Mouse (Mus musculus) central nervous system, embryonic 14 days (tissue): ENCODE results near the gene Gm38119. TPM values are rescaled to one million over a fixed set of nuclear protein-coding genes. Genes with fewer than 3 reads are reported as not detected.

Experiments used
- polyA plus RNA-seq: library from polyadenylated mRNA; depleted of rRNA; stranded (reverse); fragments of >200 nt; gene quantifications from 2 replicates; pipeline ENCODE4 v1.2.3, GENCODE M21; 2012; rRNA removed

Gm38119 gene
- polyA plus RNA-seq = not detected in 2 replicates

GRCm38 (mm10) chr3:92738996-92739395 is at the start of gene Gm38119:
Gene Gm38119, minus strand, starts transcription at chr3:92739096.

GRCm38 (mm10) chr3:92778799-92779198 is 39.9 kb upstream of the Gm38119 start, which contains the start of gene Lce1i:
Gene Lce1i, minus strand, starts transcription at chr3:92778899.

GRCm38 (mm10) chr3:92764965-92765364 is 26.1 kb upstream of the Gm38119 start, which contains the start of gene Lce1h:
Gene Lce1h, minus strand, starts transcription at chr3:92765065.

GRCm38 (mm10) chr3:92752238-92752637 is 13.3 kb upstream of the Gm38119 start, which contains the start of gene Lce1g:
Gene Lce1g, minus strand, starts transcription at chr3:92752338.

GRCm38 (mm10) chr3:92720250-92720649 is 18.6 kb downstream of the Gm38119 start, which contains the start of gene Lce1f:
Gene Lce1f, minus strand, starts transcription at chr3:92720350.

GRCm38 (mm10) chr3:92708974-92709373 is 29.9 kb downstream of the Gm38119 start, which contains the start of gene Lce1e:
Gene Lce1e, minus strand, starts transcription at chr3:92709074.

Other genes starting within 250 kb of the Gm38119 start
- gene Sprr4, start 238.6 kb downstream of the Gm38119 start, polyA plus RNA-seq = not detected in 2 replicates
- gene 2310046K23Rik, start 204.6 kb downstream of the Gm38119 start, polyA plus RNA-seq = not detected in 2 replicates
- gene Ivl, start 165.4 kb downstream of the Gm38119 start, polyA plus RNA-seq = 0.05 TPM in 1 of 2 replicates, not detected in the other
- not detected in 2 replicates for gene Smcp, start 150.1 kb downstream of the Gm38119 start, polyA plus RNA-seq
- gene 2210017I01Rik, start 131.6 kb downstream of the Gm38119 start, polyA plus RNA-seq = not detected in 2 replicates
- not detected in 2 replicates for gene Lce6a, start 117.4 kb downstream of the Gm38119 start, polyA plus RNA-seq
- not detected in 2 replicates for gene Lce1a1, start 90.8 kb downstream of the Gm38119 start, polyA plus RNA-seq
- gene Lce1b, start 82.2 kb downstream of the Gm38119 start, polyA plus RNA-seq = not detected in 2 replicates
- not detected in 2 replicates for gene Lce1a2, start 68.8 kb downstream of the Gm38119 start, polyA plus RNA-seq
- gene Lce1c, start 59.8 kb downstream of the Gm38119 start, polyA plus RNA-seq = not detected in 2 replicates
- gene Lce1d, start 51.9 kb downstream of the Gm38119 start, polyA plus RNA-seq = not detected in 2 replicates
- gene Lce1e, start 30.0 kb downstream of the Gm38119 start, polyA plus RNA-seq = not detected in 2 replicates
- not detected in 2 replicates for gene Lce1f, start 18.7 kb downstream of the Gm38119 start, polyA plus RNA-seq
- not detected in 2 replicates for gene Lce1g, start 13.2 kb upstream of the Gm38119 start, polyA plus RNA-seq
- gene Lce1h, start 26.0 kb upstream of the Gm38119 start, polyA plus RNA-seq = not detected in 2 replicates
- not detected in 2 replicates for gene Lce1i, start 39.8 kb upstream of the Gm38119 start, polyA plus RNA-seq
- gene Lce1j, start 51.4 kb upstream of the Gm38119 start, polyA plus RNA-seq = not detected in 2 replicates
- gene Lce1k, start 68.8 kb upstream of the Gm38119 start, polyA plus RNA-seq = not detected in 2 replicates
- gene Kprp, start 88.2 kb upstream of the Gm38119 start, polyA plus RNA-seq = not detected in 2 replicates
- gene Lce1l, start 112.2 kb upstream of the Gm38119 start, polyA plus RNA-seq = not detected in 2 replicates
- gene 2310050C09Rik, start 131.1 kb upstream of the Gm38119 start, polyA plus RNA-seq = not detected in 2 replicates
- gene Lce3a, start 187.1 kb upstream of the Gm38119 start, polyA plus RNA-seq = not detected in 2 replicates
- not detected in 2 replicates for gene Lce3b, start 193.9 kb upstream of the Gm38119 start, polyA plus RNA-seq
- not detected in 2 replicates for gene Lce3c, start 205.4 kb upstream of the Gm38119 start, polyA plus RNA-seq
- gene Lce3d, start 218.3 kb upstream of the Gm38119 start, polyA plus RNA-seq = not detected in 2 replicates
- not detected in 2 replicates for gene Lce3e, start 228.0 kb upstream of the Gm38119 start, polyA plus RNA-seq